ENCODE assay signal across 9 mouse cellular contexts in the genomic region with DNA sequence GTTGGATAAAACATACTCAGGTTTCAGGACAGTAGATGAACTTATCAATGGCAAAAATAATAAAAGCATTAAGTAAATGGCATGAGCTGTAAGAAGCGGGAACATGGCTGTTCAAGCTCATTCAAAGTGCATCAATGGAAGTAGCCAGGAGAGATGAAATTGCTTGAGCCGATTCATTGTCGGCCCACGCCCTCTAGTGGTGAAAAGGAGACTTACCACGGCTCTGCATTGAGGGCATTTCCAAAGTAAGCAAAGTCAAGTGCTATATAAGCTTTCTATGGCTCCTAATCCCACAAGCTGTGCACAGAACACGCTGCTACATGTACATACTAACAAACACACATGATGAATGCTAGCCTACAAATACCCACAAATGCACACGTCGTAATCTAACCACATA. TPM values are rescaled to one million over a fixed set of nuclear protein-coding genes. Genes with fewer than 3 reads are reported as not detected.
DNase-seq lines count a peak whose midpoint lies in the region; ATAC-seq and TF ChIP-seq lines count a peak whose summit lies in the region.
"Had no signal": no experiment of that assay in that cellular context is flagged by ENCODE, and none has a peak within 500 bp of the region (broad histone marks: within the 10 kb centered on the region; RNA-seq: fewer than 3 reads in every experiment).

No protein-coding gene starts in this region.

- no peaks in the 10 kb centered on the region for H3K36me3 ChIP-seq in liver, embryonic 14.5 days (replicated peaks; ENCODE audit: control insufficient read depth, insufficient read depth, low read depth)
- H3K36me3 ChIP-seq in neural tube, embryonic 14.5 days (ENCODE audit: control insufficient read depth, insufficient read depth, low read length): no peaks in the 10 kb centered on the region
- H3K36me3 ChIP-seq: embryonic facial prominence, embryonic 15.5 days had no signal

- no peaks in the 10 kb centered on the region for H3K4me1 ChIP-seq in liver, embryonic 14.5 days (replicated peaks; ENCODE audit: control insufficient read depth in 2 of 2, insufficient read depth in 2 of 2, low read length in 1 of 2)
- H3K4me1 ChIP-seq in neural tube, embryonic 14.5 days (ENCODE audit: control insufficient read depth, insufficient read depth, low read length): no peaks in the 10 kb centered on the region
- H3K4me1 ChIP-seq: embryonic facial prominence, embryonic 15.5 days had no signal

- TF ChIP-seq EP300 in liver, embryonic 14.5 days (IDR thresholded peaks at IDR 0.05; ENCODE audit: low read depth): no peak

- H3K4me2 ChIP-seq in liver, embryonic 14.5 days (ENCODE audit: low read depth): no peak overlapping the region
- no peak overlapping the region for H3K4me2 ChIP-seq in neural tube, embryonic 14.5 days (ENCODE audit: low read depth, low read length)
- H3K4me2 ChIP-seq: embryonic facial prominence, embryonic 15.5 days had no signal

- no peaks in the 10 kb centered on the region for H3K27me3 ChIP-seq in liver, embryonic 14.5 days (ENCODE audit: control insufficient read depth, insufficient read depth, low read length)
- no peaks in the 10 kb centered on the region for H3K27me3 ChIP-seq in neural tube, embryonic 14.5 days (ENCODE audit: control insufficient read depth, insufficient read depth, low read length)
- H3K27me3 ChIP-seq: embryonic facial prominence, embryonic 15.5 days had no signal

- H3K9me3 ChIP-seq in liver, embryonic 14.5 days (ENCODE audit: control insufficient read depth, low read length): no peaks in the 10 kb centered on the region
- no peaks in the 10 kb centered on the region for H3K9me3 ChIP-seq in neural tube, embryonic 14.5 days (ENCODE audit: control insufficient read depth, low read length)
- H3K9me3 ChIP-seq: embryonic facial prominence, embryonic 15.5 days had no signal

- H3K4me3 ChIP-seq in liver, embryonic 14.5 days (ENCODE audit: insufficient read depth in 1 of 2, low read depth in 2 of 2, low read length in 2 of 2): no peak overlapping the region
- H3K4me3 ChIP-seq in neural tube, embryonic 14.5 days (ENCODE audit: low read depth, low read length): no peak overlapping the region
- H3K4me3 ChIP-seq: embryonic facial prominence, embryonic 15.5 days had no signal

- 13% methylated on average over 8 of the region's 8 CpGs for WGBS in liver, embryonic 14.5 days (ENCODE audit: insufficient replicate concordance)
- 20% methylated on average over 8 of the region's 8 CpGs for WGBS in neural tube, embryonic 14.5 days

- H3K9ac ChIP-seq in liver, embryonic 14.5 days (replicated peaks): no peak overlapping the region
- H3K9ac ChIP-seq in neural tube, embryonic 14.5 days (replicated peaks; ENCODE audit: low read depth, low read length): no peak overlapping the region
- H3K9ac ChIP-seq: embryonic facial prominence, embryonic 15.5 days had no signal

- peak; percentile 79 for DNase-seq in 416B (ENCODE audit: low read depth)
- DNase-seq in adrenal gland, adult 18-20 months (ENCODE audit: low spot score in 2 of 2): peak; percentile 54 to 55
- peak; percentile 90 for DNase-seq in embryo, embryonic 10 days (ENCODE audit: low spot score)
- DNase-seq in kidney, postnatal 10 days: peak; percentile 88
- peak; percentile 26 to 33 (median 28) for DNase-seq in liver, embryonic 14.5 days (ENCODE audit: low read depth in 3 of 3, low spot score in 3 of 3)
- peak; percentile 65 for DNase-seq in telencephalon, adult 2 months (ENCODE audit: low read depth, low spot score)

- TF ChIP-seq CTCF in liver, embryonic 14.5 days (IDR thresholded peaks at IDR 0.05; ENCODE audit: low read depth): peak; percentile 88

- peak; percentile 62 for ATAC-seq in granulocyte monocyte progenitor cell, adult 5-6 weeks (replicated peaks; ENCODE audit: poor library complexity, severe bottlenecking)
- no peak for ATAC-seq in liver, embryonic 14.5 days (ENCODE audit: insufficient read depth)
- ATAC-seq in neural tube, embryonic 14.5 days (ENCODE audit: low read depth): peak; percentile 77

- no peak overlapping the region for H3K27ac ChIP-seq in liver, embryonic 14.5 days
- H3K27ac ChIP-seq in neural tube, embryonic 14.5 days (ENCODE audit: low read depth, low read length): no peak overlapping the region
- H3K27ac ChIP-seq: embryonic facial prominence, embryonic 15.5 days had no signal

RNA-seq across cellular contexts. Expression of a gene that starts 53.6 kb away (rescaled TPM):
- total RNA-seq in adrenal gland, adult 18-20 months (2021): 1 to 10 TPM; 1.9 to 2.6 TPM
- not detected in 2 replicates for total RNA-seq in granulocyte monocyte progenitor cell, adult 5-6 weeks (2014; fragmentation: Nextera tagmentation)
- total RNA-seq in granulocyte monocyte progenitor cell, adult 5-6 weeks (2017): not detected in 2 replicates
- 0.01 and 0.03 TPM in 2 replicates for polyA plus RNA-seq in liver, embryonic 14.5 days (2012; rRNA removed)
- 0.03 TPM in 1 of 2 replicates, not detected in the other for polyA plus RNA-seq in liver, embryonic 14.5 days (2014; fragmentation: Nextera tagmentation; extraction: Ambion mirVana)
- 3.7 and 4.4 TPM in 2 replicates for polyA plus RNA-seq in neural tube, embryonic 14.5 days (2014; fragmentation: Nextera tagmentation; extraction: Ambion mirVana)

Comparison
In these comparisons a context has a peak if more than half of its experiments do, and no peak if none do; other contexts are left out.
1. DNase-seq: peak in every context shown above with its lines; median percentile 90 in embryo, embryonic 10 days; 88 in kidney, postnatal 10 days; 79 in 416B; 65 in telencephalon, adult 2 months; 54 in adrenal gland, adult 18-20 months; 28 in liver, embryonic 14.5 days.